Mouse (Mus musculus): ENCODE data around the gene Zswim1. TPM values are rescaled to one million over a fixed set of nuclear protein-coding genes. Genes with fewer than 3 reads are reported as not detected.

Gene Zswim1
- total and polyA plus RNA-seq, 3 experiments, result 8.2 to 17.4 TPM; not detected in 1

DNA sequence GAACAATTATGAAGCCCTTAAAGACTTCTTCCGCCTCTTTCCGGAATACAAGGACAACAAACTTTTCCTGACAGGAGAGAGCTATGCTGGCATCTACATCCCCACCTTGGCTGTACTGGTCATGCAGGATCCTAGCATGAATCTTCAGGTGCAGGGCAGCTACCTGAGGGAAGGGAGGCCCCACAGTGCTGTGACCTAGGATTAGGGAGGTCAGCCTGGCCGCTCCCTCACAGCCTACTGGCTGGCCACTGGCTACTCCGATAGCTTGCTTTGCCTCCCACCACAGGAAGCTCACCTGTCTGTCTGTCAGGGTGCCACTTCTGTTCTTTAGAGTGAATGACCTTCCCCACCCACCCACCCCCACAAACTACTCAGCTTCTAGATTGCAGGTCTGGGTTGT is 12.7 kb downstream of the Zswim1 start:
- Histone ChIP-seq H3K4me1 (ENCODE audit: control insufficient read depth in 1 of 2, insufficient read depth in 2 of 2, low read length in 2 of 2) (peaks cover 0 to 5% of the 10 kb centered on the region in 2 experiments; a peak in 1 of 4 replicates), H3K4me3 (ENCODE audit: control insufficient read depth in 1 of 2, insufficient read depth in 1 of 2, low read depth in 2 of 2, low read length in 2 of 2) (no peak overlapping the region), H3K9me3 (replicated peaks; ENCODE audit: insufficient read depth, low read length) (no peaks in the 10 kb centered on the region), H3K27me3 (ENCODE audit: control insufficient read depth in 1 of 2, insufficient read depth in 2 of 2, low read length in 2 of 2) (no peaks in the 10 kb centered on the region), H3K27ac (ENCODE audit: control insufficient read depth, low read depth, low read length) (no peak overlapping the region), H3K9ac (ENCODE audit: control insufficient read depth, low read depth, low read length, poor library complexity, severe bottlenecking) (no peak overlapping the region), H3K79me2 (ENCODE audit: control insufficient read depth, insufficient read depth, low read length, poor library complexity) (peaks cover 18% of the 10 kb centered on the region), H3K36me3 (ENCODE audit: control insufficient read depth in 1 of 2, insufficient read depth in 2 of 2, low read length in 2 of 2) (peaks cover 2% of the 10 kb centered on the region in 2 experiments; a peak in 1 of 4 replicates)
- DNase-seq (ENCODE audit: low read depth, low spot score), result no peak
- TF ChIP-seq CHD2 (IDR thresholded peaks at IDR 0.05; ENCODE audit: low read length), result no peak
- TF ChIP-seq ZKSCAN1 (IDR thresholded peaks at IDR 0.05; ENCODE audit: low read depth, low read length), result no peak
- no peak for TF ChIP-seq MAZ (IDR thresholded peaks at IDR 0.05; ENCODE audit: low read depth, low read length)
- TF ChIP-seq UBTF (IDR thresholded peaks at IDR 0.05; ENCODE audit: borderline replicate concordance, insufficient read depth, low read depth, low read length), result no peak
- TF ChIP-seq KAT2A (conservative IDR thresholded peaks at IDR 0.05; ENCODE audit: low read depth, low read length), result no peak
- no peak for TF ChIP-seq RCOR1 (IDR thresholded peaks at IDR 0.05; ENCODE audit: low read depth, low read length)
- TF ChIP-seq POLR2A (IDR thresholded peaks at IDR 0.05; ENCODE audit: control insufficient read depth in 1 of 2, insufficient read depth in 1 of 2, low read depth in 1 of 2, low read length in 2 of 2, poor library complexity in 1 of 2), result no peak
- no peak for TF ChIP-seq TCF12 (IDR thresholded peaks at IDR 0.05; ENCODE audit: low read depth, low read length)
- TF ChIP-seq ZMIZ1 (IDR thresholded peaks at IDR 0.05; ENCODE audit: low read depth, low read length), result no peak
- no peak for TF ChIP-seq USF2 (IDR thresholded peaks at IDR 0.05; ENCODE audit: borderline replicate concordance in 1 of 2, insufficient read depth in 1 of 2, low read depth in 1 of 2, low read length in 2 of 2)
- TF ChIP-seq TBP (IDR thresholded peaks at IDR 0.05; ENCODE audit: low read depth, low read length), result no peak
- no peak for TF ChIP-seq ETS1 (IDR thresholded peaks at IDR 0.05; ENCODE audit: low read depth, low read length)
- no peak for TF ChIP-seq NRF1 (IDR thresholded peaks at IDR 0.05; ENCODE audit: insufficient read depth, low read depth, low read length, poor library complexity, severe bottlenecking)
- TF ChIP-seq NELFE (IDR thresholded peaks at IDR 0.05; ENCODE audit: low read depth, low read length), result no peak
- TF ChIP-seq MYB (IDR thresholded peaks at IDR 0.05; ENCODE audit: low read depth, low read length), result no peak
- no peak for TF ChIP-seq BHLHE40 (IDR thresholded peaks at IDR 0.05; ENCODE audit: borderline replicate concordance, low read depth, low read length)
- TF ChIP-seq EP300 (IDR thresholded peaks at IDR 0.05; ENCODE audit: low read depth in 1 of 2, low read length in 2 of 2), result no peak
- no peak for TF ChIP-seq MEF2A (IDR thresholded peaks at IDR 0.05; ENCODE audit: extremely low read depth, insufficient replicate concordance, low read depth, low read length, poor library complexity, severe bottlenecking)
- TF ChIP-seq MXI1 (IDR thresholded peaks at IDR 0.05; ENCODE audit: low read depth, low read length), result no peak
- no peak for TF ChIP-seq HCFC1 (IDR thresholded peaks at IDR 0.05; ENCODE audit: low read depth, low read length)

DNA sequence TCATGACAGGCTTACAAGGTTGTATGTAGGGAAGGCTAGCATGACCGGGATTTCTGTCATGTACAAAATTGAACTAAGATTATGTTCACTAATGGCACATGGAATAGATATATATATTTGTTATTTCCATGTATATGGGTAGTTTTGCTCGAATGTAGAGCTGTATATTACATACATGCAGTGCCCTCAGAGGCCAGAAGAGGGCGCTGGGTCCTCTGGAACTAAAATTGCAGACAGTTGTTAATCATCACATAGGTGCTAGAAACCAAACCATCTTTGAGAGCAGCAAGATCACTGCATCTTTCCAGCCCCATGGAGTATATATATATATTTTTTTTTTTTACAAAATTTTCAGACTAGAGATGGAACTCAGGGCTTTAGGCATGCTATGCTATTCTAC is 23.3 kb downstream of the Zswim1 start:
- Histone ChIP-seq H3K79me2 (ENCODE audit: control insufficient read depth, insufficient read depth, low read length, poor library complexity) (no peaks in the 10 kb centered on the region), H3K27me3 (ENCODE audit: control insufficient read depth in 1 of 2, insufficient read depth in 2 of 2, low read length in 2 of 2) (no peaks in the 10 kb centered on the region), H3K36me3 (ENCODE audit: control insufficient read depth in 1 of 2, insufficient read depth in 2 of 2, low read length in 2 of 2) (no peaks in the 10 kb centered on the region), H3K9me3 (replicated peaks; ENCODE audit: insufficient read depth, low read length) (no peaks in the 10 kb centered on the region), H3K4me1 (ENCODE audit: control insufficient read depth in 1 of 2, insufficient read depth in 2 of 2, low read length in 2 of 2) (no peaks in the 10 kb centered on the region), H3K4me3 (ENCODE audit: control insufficient read depth in 1 of 2, insufficient read depth in 1 of 2, low read depth in 2 of 2, low read length in 2 of 2) (no peak overlapping the region), H3K9ac (ENCODE audit: control insufficient read depth, low read depth, low read length, poor library complexity, severe bottlenecking) (no peak overlapping the region), H3K27ac (ENCODE audit: control insufficient read depth, low read depth, low read length) (no peak overlapping the region)
- TF ChIP-seq CTCF (IDR thresholded peaks at IDR 0.05 in 2 of 3, conservative IDR thresholded peaks at IDR 0.05 in 1 of 3; ENCODE audit: control insufficient read depth in 1 of 3, insufficient read depth in 1 of 3, low read depth in 2 of 3, low read length in 3 of 3, poor library complexity in 1 of 3, severe bottlenecking in 1 of 3) (peak; percentile 69 to 76 (median 73)), MAX (IDR thresholded peaks at IDR 0.05; ENCODE audit: low read length) (no peak), ZC3H11A (IDR thresholded peaks at IDR 0.05; ENCODE audit: low read depth, low read length) (peak; percentile 59), RAD21 (IDR thresholded peaks at IDR 0.05; ENCODE audit: low read depth, low read length) (peak; percentile 77), SMC3 (IDR thresholded peaks at IDR 0.05; ENCODE audit: low read depth, low read length) (peak; percentile 60), MYB (IDR thresholded peaks at IDR 0.05; ENCODE audit: low read depth, low read length) (no peak)
- peak; percentile 69 for DNase-seq (ENCODE audit: low read depth, low spot score)
